Comparison of ENCODE assay signal across 16 mouse cellular contexts in the genomic region with DNA sequence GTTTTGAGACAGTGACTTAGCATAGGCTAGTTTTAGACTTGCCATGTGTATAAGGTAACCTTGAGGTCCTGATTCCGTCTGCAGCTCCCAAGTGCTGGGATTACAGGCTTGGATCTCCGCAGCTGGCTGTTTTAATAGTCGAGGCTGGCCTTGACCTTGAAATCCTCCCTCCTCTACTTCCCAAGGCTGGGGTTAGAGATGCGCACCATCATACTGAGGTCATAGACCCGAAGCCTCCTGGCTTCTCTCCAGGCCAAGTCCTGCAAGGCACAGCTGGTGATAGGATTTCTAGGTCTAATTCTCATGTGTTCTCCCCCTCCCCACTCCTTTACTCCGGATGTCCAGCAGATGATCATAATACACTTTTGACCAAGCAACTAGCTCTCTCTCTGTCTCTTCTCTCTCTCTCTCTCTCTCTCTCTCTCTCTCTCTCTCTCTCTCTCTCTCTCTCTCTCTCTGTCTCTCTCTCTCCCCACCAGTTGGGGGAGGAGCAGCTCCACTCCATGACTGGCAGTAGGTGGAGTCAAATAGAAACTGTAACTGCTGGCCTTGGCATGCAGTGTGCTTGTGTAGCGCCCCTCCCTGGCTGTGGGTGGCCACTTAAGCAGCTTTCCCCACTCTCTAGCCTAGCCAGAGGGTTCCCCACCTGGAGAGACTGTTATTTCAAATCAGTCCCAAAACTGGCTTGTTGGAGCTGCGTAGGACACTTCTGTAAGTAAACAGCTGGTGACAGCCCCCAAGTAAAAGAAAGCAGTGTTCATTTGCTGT. TPM values are rescaled to one million over a fixed set of nuclear protein-coding genes. Genes with fewer than 3 reads are reported as not detected.
DNase-seq lines count a peak whose midpoint lies in the region.
"Had no signal": no experiment of that assay in that cellular context is flagged by ENCODE, and none has a peak within 500 bp of the region (broad histone marks: within the 10 kb centered on the region; RNA-seq: fewer than 3 reads in every experiment).

No protein-coding gene starts in this region.

- intact Hi-C loops in heart, postnatal 14 days (cut with DNase I) = no loop called here

- peak; percentile 19 for DNase-seq in layer of hippocampus, adult 9-11 months
- DNase-seq in layer of hippocampus, postnatal 36 days = no peak
- peak; percentile 78 for DNase-seq in A20 (ENCODE audit: low read depth, low spot score)
- peak; percentile 22 to 31 for DNase-seq in adrenal gland, adult 18-20 months (ENCODE audit: low spot score in 2 of 2)
- DNase-seq in adrenal gland, postnatal 36 days = peak; percentile 57 to 71
- DNase-seq in c-Kit-positive CD71-positive TER-119-positive erythroid progenitor cells, embryonic 14.5 days (ENCODE audit: low spot score) = no peak
- DNase-seq in heart, postnatal 14 days = no peak
- DNase-seq: cerebellum, adult 11-12 months; cerebellum, postnatal 25 days; forebrain, postnatal 0 days; gastrocnemius, postnatal 25 days; heart, adult 18-20 months; heart, postnatal 10 days; kidney, adult 18-20 months; lung, adult 2 months; lung, postnatal 14 days had no signal

RNA-seq across cellular contexts. Expression of a gene that starts 58.3 kb away (rescaled TPM):
- total RNA-seq in layer of hippocampus, postnatal 36 days (2021) = 10 to 100 TPM; 42.0 to 45.8 TPM
- 10 to 100 TPM; 41.0 to 59.1 TPM for total RNA-seq in adrenal gland, adult 18-20 months (2021)
- 10 to 100 TPM; 48.5 to 59.1 TPM for total RNA-seq in adrenal gland, postnatal 36 days (2021)
- total RNA-seq in heart, postnatal 14 days (2021) = 10 to 100 TPM; 40.6 to 44.6 TPM

Comparison
In these comparisons a context has a peak if more than half of its experiments do, and no peak if none do; other contexts are left out.
1. DNase-seq: peak in layer of hippocampus, adult 9-11 months (single experiment), A20 (single experiment), adrenal gland, adult 18-20 months (2 of 2) and adrenal gland, postnatal 36 days (2 of 2); none in layer of hippocampus, postnatal 36 days (0 of 2), c-Kit-positive CD71-positive TER-119-positive erythroid progenitor cells, embryonic 14.5 days (single experiment) and heart, postnatal 14 days (0 of 2).